Mouse (Mus musculus) cerebellum, adult 2 months (tissue): ENCODE results near the gene Ctbs.

ENCODE experiments used
- CTCF ChIP-seq: fragments of 200-500 bp; IDR thresholded peaks from 2 replicates; pipeline ENCODE4 v1.5.1; 2011; ENCODE audit warnings: low read depth, mild to moderate bottlenecking, control low read depth, low read length, moderate library complexity, borderline replicate concordance; ENCODE audit not compliant: insufficient read depth
- POLR2A ChIP-seq: fragments of 200-500 bp; IDR thresholded peaks from 2 replicates; pipeline ENCODE4 v1.6.1; 2011; ENCODE audit warnings: low read length, control low read depth, borderline replicate concordance; ENCODE audit not compliant: insufficient read depth

DNA sequence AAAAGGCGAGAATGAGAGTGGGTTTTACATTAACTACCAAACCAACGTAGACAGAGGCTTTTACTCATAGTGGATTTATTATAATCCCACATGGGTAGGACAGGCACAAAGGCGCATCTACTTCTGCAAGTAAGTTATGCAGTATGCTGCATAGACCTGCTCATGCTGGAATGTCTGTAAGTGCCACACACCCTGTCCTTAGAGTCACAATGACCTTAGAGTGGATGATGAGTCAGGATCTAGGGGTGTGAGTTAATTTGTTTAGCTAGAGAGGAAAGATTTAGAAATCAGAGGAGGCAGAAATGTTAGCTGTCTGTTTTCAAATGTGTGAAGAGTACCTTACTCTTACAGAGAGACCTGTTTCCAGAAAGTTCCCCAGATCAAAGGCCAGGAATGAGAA is 2.0 kb upstream of the Ctbs start:
- TF ChIP-seq CTCF (no peak), POLR2A (no peak)
